Mouse (Mus musculus): ENCODE measurements at regions not wholly inside any gene's neighbourhood (a gene's known extent, or its start where the extent isn't known, plus 50 kb on each side); places are given as distances from the start of the nearest gene placed in this dataset.

- Histone ChIP-seq H3K4me1 (ENCODE audit: control insufficient read depth, insufficient read depth, low read length) (no peaks in the 10 kb centered on the region), H3K27me3 (ENCODE audit: control insufficient read depth, insufficient read depth, low read length) (no peaks in the 10 kb centered on the region), H3K4me3 (ENCODE audit: low read depth, low read length) (no peak overlapping the region), H3K36me3 (ENCODE audit: control insufficient read depth, insufficient read depth, low read length) (no peaks in the 10 kb centered on the region), H3K27ac (ENCODE audit: low read depth, low read length) (no peak overlapping the region), H3K4me2 (no peak overlapping the region), H3K9ac (ENCODE audit: low read depth, low read length) (no peak overlapping the region), H3K9me3 (replicated peaks; ENCODE audit: control insufficient read depth, low read length) (no peaks in the 10 kb centered on the region)
- WGBS (ENCODE audit: insufficient replicate concordance) = 53% methylated on average over 2 of the region's 2 CpGs
- ATAC-seq (replicated peaks; ENCODE audit: insufficient number of reproducible peaks, low FRiP score, low TSS enrichment) = no peak
Observed at GRCm38 (mm10) chr10:16052463-16052889, 1334.5 kb upstream of the Gje1 start.

- 90% methylated on average over 2 of the region's 2 CpGs for WGBS (ENCODE audit: insufficient replicate concordance)
- H3K4me2 ChIP-seq = no peak overlapping the region
- H3K36me3 ChIP-seq (ENCODE audit: control insufficient read depth, insufficient read depth, low read length) = no peaks in the 10 kb centered on the region
- H3K27ac ChIP-seq (ENCODE audit: low read depth, low read length) = no peak overlapping the region
- no peak for ATAC-seq (replicated peaks; ENCODE audit: insufficient number of reproducible peaks, low FRiP score, low TSS enrichment)
- no peaks in the 10 kb centered on the region for H3K27me3 ChIP-seq (ENCODE audit: control insufficient read depth, insufficient read depth, low read length)
- H3K9ac ChIP-seq (ENCODE audit: low read depth, low read length) = no peak overlapping the region
- H3K4me3 ChIP-seq (ENCODE audit: low read depth, low read length) = no peak overlapping the region
- no peaks in the 10 kb centered on the region for H3K9me3 ChIP-seq (replicated peaks; ENCODE audit: control insufficient read depth, low read length)
- H3K4me1 ChIP-seq (ENCODE audit: control insufficient read depth, insufficient read depth, low read length) = no peaks in the 10 kb centered on the region
Observed at GRCm38 (mm10) chr10:16036255-16036654, 1318.2 kb upstream of the Gje1 start.

DNA sequence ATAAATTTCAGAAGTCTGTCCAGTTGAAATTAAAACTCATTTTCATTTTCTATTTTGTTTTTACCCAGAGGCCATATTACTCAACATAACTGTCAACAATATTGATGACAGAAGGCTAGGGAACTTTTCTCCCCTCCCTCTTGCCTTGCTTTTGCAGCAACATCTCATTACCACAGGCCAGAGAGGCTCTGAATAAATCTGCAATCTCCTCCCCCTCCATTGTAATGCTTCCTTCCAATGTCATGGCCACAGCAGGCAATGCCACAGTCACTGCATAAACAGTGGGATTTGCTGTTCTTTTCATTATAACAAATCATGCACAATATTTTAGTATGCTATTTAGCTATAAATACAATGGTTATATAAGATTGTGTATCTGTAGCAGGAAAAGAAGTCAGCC is 1315.1 kb upstream of the Gje1 start:
- Histone ChIP-seq H3K4me2 (no peak overlapping the region), H3K27me3 (ENCODE audit: control insufficient read depth, insufficient read depth, low read length) (no peaks in the 10 kb centered on the region), H3K9ac (ENCODE audit: low read depth, low read length) (no peak overlapping the region), H3K27ac (ENCODE audit: low read depth, low read length) (no peak overlapping the region), H3K36me3 (ENCODE audit: control insufficient read depth, insufficient read depth, low read length) (no peaks in the 10 kb centered on the region), H3K4me3 (ENCODE audit: low read depth, low read length) (no peak overlapping the region), H3K4me1 (ENCODE audit: control insufficient read depth, insufficient read depth, low read length) (no peaks in the 10 kb centered on the region), H3K9me3 (replicated peaks; ENCODE audit: control insufficient read depth, low read length) (no peaks in the 10 kb centered on the region)
- no peak for ATAC-seq (replicated peaks; ENCODE audit: insufficient number of reproducible peaks, low FRiP score, low TSS enrichment)

GRCm38 (mm10) chr10:16030802-16031201 is 1312.8 kb upstream of the Gje1 start:
- Histone ChIP-seq H3K36me3 (ENCODE audit: control insufficient read depth, insufficient read depth, low read length) (no peaks in the 10 kb centered on the region), H3K9ac (ENCODE audit: low read depth, low read length) (no peak overlapping the region), H3K27me3 (ENCODE audit: control insufficient read depth, insufficient read depth, low read length) (no peaks in the 10 kb centered on the region), H3K4me2 (no peak overlapping the region), H3K4me1 (ENCODE audit: control insufficient read depth, insufficient read depth, low read length) (no peaks in the 10 kb centered on the region), H3K9me3 (replicated peaks; ENCODE audit: control insufficient read depth, low read length) (no peaks in the 10 kb centered on the region), H3K27ac (ENCODE audit: low read depth, low read length) (no peak overlapping the region), H3K4me3 (ENCODE audit: low read depth, low read length) (no peak overlapping the region)
- 79% methylated on average over 2 of the region's 2 CpGs for WGBS (ENCODE audit: insufficient replicate concordance)
- ATAC-seq (replicated peaks; ENCODE audit: insufficient number of reproducible peaks, low FRiP score, low TSS enrichment) = no peak

GRCm38 (mm10) chr10:16014806-16015205 is 1296.8 kb upstream of the Gje1 start:
- Histone ChIP-seq H3K4me2 (no peak overlapping the region), H3K27me3 (ENCODE audit: control insufficient read depth, insufficient read depth, low read length) (no peaks in the 10 kb centered on the region), H3K9me3 (replicated peaks; ENCODE audit: control insufficient read depth, low read length) (no peaks in the 10 kb centered on the region), H3K27ac (ENCODE audit: low read depth, low read length) (no peak overlapping the region), H3K4me3 (ENCODE audit: low read depth, low read length) (no peak overlapping the region), H3K9ac (ENCODE audit: low read depth, low read length) (no peak overlapping the region), H3K4me1 (ENCODE audit: control insufficient read depth, insufficient read depth, low read length) (no peaks in the 10 kb centered on the region), H3K36me3 (ENCODE audit: control insufficient read depth, insufficient read depth, low read length) (no peaks in the 10 kb centered on the region)
- no peak for ATAC-seq (replicated peaks; ENCODE audit: insufficient number of reproducible peaks, low FRiP score, low TSS enrichment)
- WGBS (ENCODE audit: insufficient replicate concordance) = 81% methylated on average over 1 of the region's 1 CpGs

DNA sequence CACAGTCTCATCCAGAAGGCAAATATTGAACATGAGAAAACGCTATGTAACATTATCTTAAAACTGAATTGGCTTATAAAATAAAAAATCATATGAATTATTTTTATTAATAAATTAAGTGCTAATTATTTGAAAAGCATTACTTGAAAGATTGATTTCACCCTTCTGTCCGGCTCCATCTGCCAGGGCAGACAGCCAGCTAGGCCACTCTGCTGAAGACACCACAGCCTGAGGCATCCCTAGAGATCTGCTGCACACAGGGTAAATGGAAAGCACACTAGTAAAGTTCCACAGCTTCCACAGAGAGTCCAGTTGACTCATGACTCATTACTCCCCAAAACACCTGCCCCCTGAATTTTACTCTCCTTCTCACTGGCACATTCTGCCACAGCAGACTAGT is 1283.2 kb upstream of the Gje1 start:
- 85% methylated on average over 2 of the region's 2 CpGs for WGBS (ENCODE audit: insufficient replicate concordance)
- H3K9me3 ChIP-seq (replicated peaks; ENCODE audit: control insufficient read depth, low read length) = no peaks in the 10 kb centered on the region
- no peak for ATAC-seq (replicated peaks; ENCODE audit: insufficient number of reproducible peaks, low FRiP score, low TSS enrichment)
- H3K27ac ChIP-seq (ENCODE audit: low read depth, low read length) = no peak overlapping the region
- no peak overlapping the region for H3K4me2 ChIP-seq
- no peak overlapping the region for H3K9ac ChIP-seq (ENCODE audit: low read depth, low read length)
- no peak overlapping the region for H3K4me3 ChIP-seq (ENCODE audit: low read depth, low read length)
- H3K27me3 ChIP-seq (ENCODE audit: control insufficient read depth, insufficient read depth, low read length) = no peaks in the 10 kb centered on the region
- H3K4me1 ChIP-seq (ENCODE audit: control insufficient read depth, insufficient read depth, low read length) = no peaks in the 10 kb centered on the region
- H3K36me3 ChIP-seq (ENCODE audit: control insufficient read depth, insufficient read depth, low read length) = no peaks in the 10 kb centered on the region

GRCm38 (mm10) chr10:15993275-15993674 is 1275.3 kb upstream of the Gje1 start:
- Histone ChIP-seq H3K27ac (ENCODE audit: low read depth, low read length) (no peak overlapping the region), H3K4me3 (ENCODE audit: low read depth, low read length) (no peak overlapping the region), H3K9ac (ENCODE audit: low read depth, low read length) (no peak overlapping the region), H3K27me3 (ENCODE audit: control insufficient read depth, insufficient read depth, low read length) (no peaks in the 10 kb centered on the region), H3K36me3 (ENCODE audit: control insufficient read depth, insufficient read depth, low read length) (no peaks in the 10 kb centered on the region), H3K4me1 (ENCODE audit: control insufficient read depth, insufficient read depth, low read length) (no peaks in the 10 kb centered on the region), H3K4me2 (no peak overlapping the region), H3K9me3 (replicated peaks; ENCODE audit: control insufficient read depth, low read length) (no peaks in the 10 kb centered on the region)
- ATAC-seq (replicated peaks; ENCODE audit: insufficient number of reproducible peaks, low FRiP score, low TSS enrichment) = no peak
- WGBS (ENCODE audit: insufficient replicate concordance) = 85% methylated on average over 2 of the region's 2 CpGs

Measured in heart, embryonic 11.5 days (tissue).